Comparison of ENCODE assay signal across 9 mouse cellular contexts in genomic region chr4:43724764-43725163, GRCm38 (mm10). TPM values are rescaled to one million over a fixed set of nuclear protein-coding genes. Genes with fewer than 3 reads are reported as not detected.
DNase-seq lines count a peak whose midpoint lies in the region; ATAC-seq lines count a peak whose summit lies in the region.
"Had no signal": no experiment of that assay in that cellular context is flagged by ENCODE, and none has a peak within 500 bp of the region (broad histone marks: within the 10 kb centered on the region; RNA-seq: fewer than 3 reads in every experiment).

No protein-coding gene starts in this region.

- no peak overlapping the region for H3K9ac ChIP-seq in hindbrain, embryonic 12.5 days
- H3K9ac ChIP-seq: embryonic facial prominence, embryonic 12.5 days had no signal

- peaks cover 18% of the 10 kb centered on the region for H3K4me1 ChIP-seq in hindbrain, embryonic 10.5 days (replicated peaks)
- H3K4me1 ChIP-seq in hindbrain, embryonic 12.5 days: 0 out of 2 replicates have a peak, but pooled peaks cover 4% of the 10 kb centered on the region

- H3K27me3 ChIP-seq in hindbrain, embryonic 10.5 days (ENCODE audit: insufficient read depth, poor library complexity, severe bottlenecking): no peaks in the 10 kb centered on the region
- no peaks in the 10 kb centered on the region for H3K27me3 ChIP-seq in hindbrain, embryonic 12.5 days
- H3K27me3 ChIP-seq: embryonic facial prominence, embryonic 12.5 days had no signal

- H3K9me3 ChIP-seq in hindbrain, embryonic 10.5 days: no peaks in the 10 kb centered on the region
- H3K9me3 ChIP-seq in hindbrain, embryonic 12.5 days (replicated peaks): no peaks in the 10 kb centered on the region
- H3K9me3 ChIP-seq: embryonic facial prominence, embryonic 12.5 days had no signal

- no peaks in the 10 kb centered on the region for H3K36me3 ChIP-seq in hindbrain, embryonic 10.5 days
- H3K36me3 ChIP-seq in hindbrain, embryonic 12.5 days: no peaks in the 10 kb centered on the region
- H3K36me3 ChIP-seq: embryonic facial prominence, embryonic 12.5 days had no signal

- H3K4me2 ChIP-seq in hindbrain, embryonic 12.5 days (replicated peaks): no peak overlapping the region
- H3K4me2 ChIP-seq: embryonic facial prominence, embryonic 12.5 days had no signal

- 41% methylated on average over 1 of the region's 1 CpGs for WGBS in hindbrain, embryonic 10.5 days
- 35% methylated on average over 1 of the region's 1 CpGs for WGBS in hindbrain, embryonic 12.5 days

- peak; percentile 18 for DNase-seq in hindbrain, embryonic 10.5 days (ENCODE audit: low spot score)
- DNase-seq in urinary bladder, postnatal 25 days (ENCODE audit: low spot score): peak; percentile 60
- DNase-seq in urinary bladder, postnatal 10 days (ENCODE audit: low spot score): no peak
- DNase-seq in embryo, embryonic 11 days: peak; percentile 77
- DNase-seq in lung, postnatal 36 days: peak; percentile 76

- no peak for ATAC-seq in hindbrain, embryonic 12.5 days (ENCODE audit: low FRiP score)
- no peak for ATAC-seq in frontal cortex, adult (ENCODE audit: low TSS enrichment)
- no peak for ATAC-seq in activated CD4-positive, CD25-positive, alpha-beta regulatory T cell, adult 4 months

- H3K4me3 ChIP-seq in hindbrain, embryonic 10.5 days: no peak overlapping the region
- no peak overlapping the region for H3K4me3 ChIP-seq in hindbrain, embryonic 12.5 days
- H3K4me3 ChIP-seq: embryonic facial prominence, embryonic 12.5 days had no signal

- no peak overlapping the region for H3K27ac ChIP-seq in hindbrain, embryonic 10.5 days
- no peak overlapping the region for H3K27ac ChIP-seq in hindbrain, embryonic 12.5 days
- H3K27ac ChIP-seq: embryonic facial prominence, embryonic 12.5 days had no signal

RNA-seq across cellular contexts. Expression of gene Hrct1, which starts 2.2 kb away (rescaled TPM):
- 0.25 and 0.44 TPM in 2 replicates for polyA plus RNA-seq in hindbrain, embryonic 10.5 days (2016; fragmentation: Nextera tagmentation; extraction: Ambion mirVana)
- polyA plus RNA-seq in hindbrain, embryonic 12.5 days (2016; fragmentation: Nextera tagmentation; extraction: Ambion mirVana): 0.21 and 0.28 TPM in 2 replicates
- polyA plus RNA-seq in activated CD4-positive, CD25-positive, alpha-beta regulatory T cell, adult 4 months (2017; shearing (Covaris generic)): not detected

RNA-seq across cellular contexts. Expression of gene Spaar, which starts 5.1 kb away (rescaled TPM):
- not detected in 2 replicates for polyA plus RNA-seq in hindbrain, embryonic 10.5 days (2016; fragmentation: Nextera tagmentation; extraction: Ambion mirVana)
- 0.05 and 0.13 TPM in 2 replicates for polyA plus RNA-seq in hindbrain, embryonic 12.5 days (2016; fragmentation: Nextera tagmentation; extraction: Ambion mirVana)
- polyA plus RNA-seq in activated CD4-positive, CD25-positive, alpha-beta regulatory T cell, adult 4 months (2017; shearing (Covaris generic)): under 1 TPM in 1 of 2 experiments, not detected in 1; 0.15 TPM
- polyA plus RNA-seq: embryonic facial prominence, embryonic 12.5 days had no signal

RNA-seq across cellular contexts. Expression of gene Olfr71, which starts 14.7 kb away (rescaled TPM):
- polyA plus RNA-seq in hindbrain, embryonic 10.5 days (2016; fragmentation: Nextera tagmentation; extraction: Ambion mirVana): not detected in 2 replicates
- not detected in 2 replicates for polyA plus RNA-seq in hindbrain, embryonic 12.5 days (2016; fragmentation: Nextera tagmentation; extraction: Ambion mirVana)
- under 1 TPM in 1 of 2 experiments, not detected in 1; 0.13 TPM for polyA plus RNA-seq in activated CD4-positive, CD25-positive, alpha-beta regulatory T cell, adult 4 months (2017; shearing (Covaris generic))

RNA-seq across cellular contexts. Expression of gene Olfr70, which starts 24.2 kb away (rescaled TPM):
- not detected in 2 replicates for polyA plus RNA-seq in hindbrain, embryonic 10.5 days (2016; fragmentation: Nextera tagmentation; extraction: Ambion mirVana)
- not detected in 2 replicates for polyA plus RNA-seq in hindbrain, embryonic 12.5 days (2016; fragmentation: Nextera tagmentation; extraction: Ambion mirVana)
- not detected for polyA plus RNA-seq in activated CD4-positive, CD25-positive, alpha-beta regulatory T cell, adult 4 months (2017; shearing (Covaris generic))
- polyA plus RNA-seq: embryonic facial prominence, embryonic 12.5 days had no signal

RNA-seq across cellular contexts. Expression of gene Olfr159, which starts 46.0 kb away (rescaled TPM):
- not detected in 2 replicates for polyA plus RNA-seq in hindbrain, embryonic 10.5 days (2016; fragmentation: Nextera tagmentation; extraction: Ambion mirVana)
- not detected in 2 replicates for polyA plus RNA-seq in hindbrain, embryonic 12.5 days (2016; fragmentation: Nextera tagmentation; extraction: Ambion mirVana)
- not detected for polyA plus RNA-seq in activated CD4-positive, CD25-positive, alpha-beta regulatory T cell, adult 4 months (2017; shearing (Covaris generic))
- polyA plus RNA-seq: embryonic facial prominence, embryonic 12.5 days had no signal
